Mouse (Mus musculus): ENCODE data around the gene Olfr201.
"Not testable (repeated sequence)": the region's sequence is repeated elsewhere in the genome, so short reads cannot be mapped to it uniquely, and the experiment has no call there.

The Olfr201 gene

GRCm38 (mm10) chr16:59272532-59272931, at the start of gene Olfr201:
TSS of gene Olfr201 (minus strand) at chr16:59272632.
- not testable (repeated sequence) for DNase-seq (ENCODE audit: low read depth, low spot score)

GRCm38 (mm10) chr16:59318148-59318547, 45.7 kb upstream of the Olfr201 start, which contains the start of gene Olfr204:
TSS of gene Olfr204 (minus strand) at chr16:59318248.
- DNase-seq (ENCODE audit: low read depth, low spot score) = no peak

GRCm38 (mm10) chr16:59298581-59298980, 26.1 kb upstream of the Olfr201 start, which contains the start of gene Olfr203:
TSS of gene Olfr203 (plus strand) at chr16:59298881.
- no peak for DNase-seq (ENCODE audit: low read depth, low spot score)

- DNase-seq (ENCODE audit: low read depth, low spot score) = not testable (repeated sequence)
These were observed 15.1 kb upstream of the Olfr201 start for GRCm38 (mm10) chr16:59287576-59287975.

GRCm38 (mm10) chr16:59286693-59287092, 14.3 kb upstream of the Olfr201 start, which contains the start of gene Olfr202:
TSS of gene Olfr202 (minus strand) at chr16:59286793.
- DNase-seq (ENCODE audit: low read depth, low spot score) = no peak

- no peak for DNase-seq (ENCODE audit: low read depth, low spot score)
These were observed 11.0 kb upstream of the Olfr201 start for GRCm38 (mm10) chr16:59283476-59283875.

GRCm38 (mm10) chr16:59280542-59280941, 8.1 kb upstream of the Olfr201 start:
- DNase-seq (ENCODE audit: low read depth, low spot score) = no peak

- DNase-seq (ENCODE audit: low read depth, low spot score) = not testable (repeated sequence)
These were observed 3.3 kb downstream of the Olfr201 start for GRCm38 (mm10) chr16:59269097-59269496.

GRCm38 (mm10) chr16:59249684-59250083, 22.7 kb downstream of the Olfr201 start:
- DNase-seq (ENCODE audit: low read depth, low spot score) = no peak

- not testable (repeated sequence) for DNase-seq (ENCODE audit: low read depth, low spot score)
These were observed 52.8 kb downstream of the Olfr201 start, which contains the start of gene Olfr199 for GRCm38 (mm10) chr16:59219667-59220066. TSS of gene Olfr199 (minus strand) at chr16:59219767.

GRCm38 (mm10) chr16:59217861-59218260, 54.6 kb downstream of the Olfr201 start:
- not testable (repeated sequence) for DNase-seq (ENCODE audit: low read depth, low spot score)

Measured in retina, adult 2 months (tissue).